Mouse (Mus musculus): ENCODE data around the gene Mss51. TPM values are rescaled to one million over a fixed set of nuclear protein-coding genes. Genes with fewer than 3 reads are reported as not detected.

The Mss51 gene
- polyA plus RNA-seq, 1 experiment from 2014 or later: not detected

DNA sequence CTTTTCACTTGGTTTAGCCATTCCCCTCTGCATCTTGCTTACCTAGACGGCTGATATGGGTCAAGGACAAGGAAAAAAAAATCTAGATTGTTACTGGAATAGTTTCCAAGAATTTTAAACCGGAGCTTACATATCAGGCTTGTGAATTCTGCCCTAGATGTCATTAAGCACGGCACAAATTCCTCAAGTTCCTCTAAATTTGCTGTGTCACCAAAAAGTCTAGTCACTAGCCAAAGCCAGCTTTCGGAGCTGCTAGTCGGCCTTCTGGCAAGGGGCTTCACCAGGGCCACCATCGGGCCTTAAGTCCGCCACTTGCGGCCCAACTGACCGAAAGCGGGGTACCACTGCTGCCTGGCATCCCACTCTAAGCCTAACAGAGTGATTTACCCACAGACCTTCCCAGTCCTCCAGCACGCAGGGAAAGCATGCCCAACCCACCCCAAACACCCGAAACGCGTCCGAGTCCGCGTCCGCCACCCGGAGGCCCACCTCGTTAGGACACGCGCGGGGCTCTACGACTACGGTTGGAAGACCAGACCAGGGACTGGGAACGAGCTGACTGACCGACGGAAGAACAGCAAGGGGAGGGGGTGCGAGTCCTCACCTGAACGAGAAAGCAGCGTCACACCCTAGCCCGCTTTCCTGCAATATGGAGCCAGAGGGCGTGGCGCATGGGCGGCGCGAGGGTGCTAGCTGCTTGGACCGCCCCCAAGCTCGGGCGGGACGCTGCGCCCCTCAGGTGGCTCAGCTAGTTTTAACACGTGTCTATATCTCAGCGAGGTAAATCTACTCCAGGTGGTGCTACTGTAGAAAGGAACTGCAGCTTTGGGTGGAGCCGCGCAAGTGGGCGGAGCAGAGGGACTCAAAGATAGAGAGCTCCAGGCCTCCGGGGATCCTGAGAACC is 17.2 kb downstream of the Mss51 start, which contains the start of gene Anxa7:
Gene Anxa7, minus strand, starts transcription at position 843 of the 904 bp plus-strand sequence.
- under 1% methylated on average over 45 of the region's 48 CpGs for WGBS (ENCODE audit: missing documents)
- Histone ChIP-seq H3K4me3 (ENCODE audit: inconsistent target) (peak within 1 kb of the TSS; percentile 88), H3K79me2 (ENCODE audit: inconsistent target) (peaks cover 49% of the 10 kb centered on the region)

DNA sequence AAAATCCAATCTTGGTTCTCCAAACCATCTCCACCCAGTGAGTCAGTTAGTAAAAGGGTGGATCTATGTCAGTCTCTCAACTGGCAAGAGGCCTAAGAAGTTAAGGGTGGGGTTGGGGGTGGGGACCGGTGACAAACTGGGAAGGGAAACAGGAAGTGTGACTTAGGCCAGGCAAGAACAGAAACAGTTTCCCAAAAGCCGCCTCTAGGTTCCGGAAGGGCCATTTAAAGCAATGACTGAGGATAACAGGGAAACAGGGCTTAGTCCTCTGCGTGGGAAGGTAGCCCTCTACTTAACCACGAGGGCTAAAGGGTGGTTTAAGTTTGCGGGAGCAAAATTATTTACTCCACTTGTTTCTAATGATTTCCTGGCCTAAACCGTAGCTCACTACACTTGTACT is 17.9 kb downstream of the Mss51 start:
- peak overlapping the region; percentile 82 for H3K27ac ChIP-seq
- H3K79me2 ChIP-seq (ENCODE audit: inconsistent target): peaks cover 56% of the 10 kb centered on the region
- peak overlapping the region; percentile 88 for H3K4me3 ChIP-seq (ENCODE audit: inconsistent target)
- 0% methylated on average over 7 of the region's 7 CpGs for WGBS (ENCODE audit: missing documents)
- H3K36me3 ChIP-seq (ENCODE audit: inconsistent target): no peaks in the 10 kb centered on the region

More for the DNA sequence above, 17.2 kb downstream of the Mss51 start, which contains the start of gene Anxa7:
- Histone ChIP-seq H3K27ac (peak within 1 kb of the TSS; percentile 82), H3K36me3 (ENCODE audit: inconsistent target) (no peaks in the 10 kb centered on the region)

DNA sequence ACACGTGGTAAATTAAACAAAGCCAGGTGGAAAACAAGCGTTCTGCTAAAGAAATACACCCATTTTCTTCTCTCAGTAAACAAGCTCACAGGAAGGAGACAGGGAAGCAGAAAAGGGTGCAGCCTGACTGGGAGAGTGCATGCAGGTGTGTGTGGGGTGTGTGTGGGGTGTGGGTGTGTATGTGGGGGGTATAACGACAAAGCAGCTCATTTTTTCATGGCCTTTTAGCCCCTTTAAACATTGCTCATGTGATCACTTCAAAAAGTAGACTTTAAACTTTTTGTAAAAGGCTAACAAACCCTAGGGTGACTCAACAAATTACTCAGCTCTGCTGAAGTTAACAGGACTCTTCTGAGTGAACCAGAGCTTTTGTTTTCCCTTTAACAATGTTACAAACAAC is 18.3 kb downstream of the Mss51 start:
- Histone ChIP-seq H3K27ac (peak overlapping the region; percentile 82), H3K4me3 (ENCODE audit: inconsistent target) (peak overlapping the region; percentile 88), H3K36me3 (ENCODE audit: inconsistent target) (no peaks in the 10 kb centered on the region), H3K79me2 (ENCODE audit: inconsistent target) (peaks cover 61% of the 10 kb centered on the region)
- 4% methylated on average over 3 of the region's 3 CpGs for WGBS (ENCODE audit: missing documents)

DNA sequence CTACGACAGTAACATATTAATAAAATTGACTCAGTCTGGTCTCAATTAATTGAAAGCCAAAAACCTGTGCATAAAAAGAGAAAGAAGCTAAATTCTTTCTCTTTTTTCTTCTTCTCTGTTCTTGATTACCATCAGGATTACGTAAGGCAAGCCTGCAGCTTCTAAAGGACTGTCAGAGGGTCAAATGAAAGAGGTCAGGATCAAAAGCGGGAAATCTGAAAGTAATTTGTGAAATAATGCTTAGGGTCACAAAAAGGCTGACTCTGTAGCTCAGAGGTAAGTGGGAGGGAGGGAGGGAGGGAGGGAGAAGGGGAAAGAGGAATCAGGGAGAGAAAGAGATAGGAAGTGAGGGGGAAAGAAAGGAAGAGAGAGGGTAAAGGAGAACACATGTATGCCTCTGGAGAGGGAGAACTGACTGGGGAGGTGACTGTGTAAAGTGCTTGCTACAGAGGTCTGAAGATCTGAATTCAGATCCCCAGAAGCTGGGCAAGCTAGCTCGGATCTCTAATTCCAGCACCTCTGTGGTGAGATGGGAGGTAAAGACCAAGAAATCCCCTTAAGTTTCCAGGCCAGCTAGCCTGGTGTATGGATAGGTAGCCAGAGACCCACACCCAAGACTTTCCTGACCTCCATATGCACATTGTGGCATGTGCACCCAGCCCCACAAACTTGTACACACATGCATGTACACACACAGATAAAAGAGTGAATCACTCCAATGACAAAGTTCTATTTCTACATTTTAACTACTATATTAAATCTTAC is 19.3 kb downstream of the Mss51 start:
- WGBS (ENCODE audit: missing documents): 53% methylated on average over 3 of the region's 4 CpGs
- Histone ChIP-seq H3K36me3 (ENCODE audit: inconsistent target) (no peaks in the 10 kb centered on the region), H3K27ac (no peak overlapping the region), H3K79me2 (ENCODE audit: inconsistent target) (peaks cover 70% of the 10 kb centered on the region), H3K4me3 (ENCODE audit: inconsistent target) (no peak overlapping the region)

DNA sequence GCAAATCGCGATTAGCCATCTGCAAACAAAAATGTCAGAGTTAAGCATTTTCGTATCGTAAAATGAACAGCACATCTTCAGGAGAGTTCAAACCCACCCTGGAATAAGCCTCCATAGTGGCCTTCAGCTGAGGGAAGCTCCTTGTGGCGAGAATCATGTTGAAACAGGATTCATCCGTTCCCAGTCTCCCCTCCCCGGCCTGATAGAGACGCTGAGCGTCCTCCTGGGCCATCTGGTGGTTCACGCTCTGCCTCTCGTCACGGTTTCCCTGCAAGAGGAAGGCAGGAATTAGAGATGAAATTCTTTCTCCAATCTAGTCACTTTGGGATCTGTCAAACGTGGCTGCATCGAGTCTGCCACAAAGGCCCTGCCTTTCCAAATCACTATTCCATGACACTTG is 36.5 kb downstream of the Mss51 start:
- H3K4me3 ChIP-seq (ENCODE audit: inconsistent target): no peak overlapping the region
- WGBS (ENCODE audit: missing documents): 95% methylated on average over 11 of the region's 14 CpGs
- no peaks in the 10 kb centered on the region for H3K79me2 ChIP-seq (ENCODE audit: inconsistent target)
- no peak overlapping the region for H3K27ac ChIP-seq
- H3K36me3 ChIP-seq (ENCODE audit: inconsistent target): peaks cover 99% of the 10 kb centered on the region

DNA sequence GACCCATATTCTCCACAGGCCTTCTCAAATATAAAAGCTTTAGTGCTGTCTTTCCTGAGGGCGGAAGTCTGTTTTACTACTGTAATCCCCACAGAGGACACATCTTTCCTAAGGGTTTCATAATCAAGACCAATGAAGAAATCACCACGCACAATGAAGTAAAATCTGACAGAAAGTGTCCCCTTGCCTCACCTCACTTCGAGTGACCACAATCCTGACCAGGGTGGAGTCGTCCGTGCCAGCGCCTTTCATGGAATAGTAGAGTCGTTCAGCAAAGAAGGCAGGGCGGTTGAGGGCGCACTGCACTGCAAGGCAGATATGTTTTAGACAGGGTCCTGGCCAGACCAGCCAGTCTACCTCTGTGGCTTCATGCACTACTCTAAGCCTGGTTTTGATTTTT is 38.3 kb downstream of the Mss51 start:
- WGBS (ENCODE audit: missing documents): 72% methylated on average over 9 of the region's 9 CpGs
- H3K36me3 ChIP-seq (ENCODE audit: inconsistent target): peaks cover 82% of the 10 kb centered on the region
- no peak overlapping the region for H3K27ac ChIP-seq
- H3K79me2 ChIP-seq (ENCODE audit: inconsistent target): no peaks in the 10 kb centered on the region
- no peak overlapping the region for H3K4me3 ChIP-seq (ENCODE audit: inconsistent target)

DNA sequence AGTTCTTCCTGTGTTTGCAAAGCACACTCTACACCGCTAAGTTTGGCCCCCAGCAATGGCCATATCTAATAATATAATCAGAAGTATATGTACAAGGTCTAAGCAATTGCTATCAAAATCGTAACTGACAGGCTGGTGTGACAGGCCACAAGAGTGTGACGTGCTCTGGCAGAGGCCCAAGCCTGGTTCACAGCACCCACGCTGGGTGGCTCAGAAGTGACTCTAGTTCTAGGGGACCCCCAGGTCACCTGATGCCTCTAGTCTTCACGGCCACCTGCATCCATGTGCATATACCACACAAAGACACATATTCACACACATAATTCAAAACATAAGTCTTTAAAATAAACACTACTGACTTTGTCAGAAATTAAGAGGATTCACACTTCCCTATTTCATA is 43.8 kb downstream of the Mss51 start:
- H3K36me3 ChIP-seq (ENCODE audit: inconsistent target): peaks cover 28% of the 10 kb centered on the region
- H3K4me3 ChIP-seq (ENCODE audit: inconsistent target): no peak overlapping the region
- no peak overlapping the region for H3K27ac ChIP-seq
- H3K79me2 ChIP-seq (ENCODE audit: inconsistent target): no peaks in the 10 kb centered on the region
- 95% methylated on average over 4 of the region's 5 CpGs for WGBS (ENCODE audit: missing documents)

DNA sequence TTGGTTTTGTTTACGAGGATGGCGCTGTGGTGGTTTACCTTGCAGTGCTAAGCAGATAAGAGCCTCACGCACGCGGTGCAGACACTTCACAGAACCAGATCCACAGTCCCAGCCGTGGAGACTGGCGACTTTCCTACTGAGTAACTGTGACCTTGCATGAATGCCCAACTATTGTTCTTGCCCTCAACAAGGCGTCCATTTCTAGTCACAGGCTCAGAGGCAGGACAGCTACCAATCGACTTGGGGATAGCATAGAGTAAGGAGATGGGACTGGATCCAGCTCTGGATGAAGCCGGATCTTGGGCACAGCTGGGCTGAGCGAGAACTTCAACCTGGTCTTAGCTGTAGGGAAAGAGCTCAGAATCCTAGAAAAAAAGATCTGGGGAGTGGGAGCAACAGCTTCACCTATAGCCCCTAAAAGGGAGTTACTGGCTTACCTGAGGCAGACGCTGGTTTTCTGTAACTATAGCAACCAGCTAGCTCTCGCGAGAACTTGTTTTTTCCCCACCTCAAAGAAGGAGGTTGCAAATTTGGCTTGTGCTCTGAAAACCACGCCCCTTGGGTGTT is 44.9 kb downstream of the Mss51 start, which contains the start of gene Cfap70:
Gene Cfap70, minus strand, starts transcription at position 462 of the 567 bp plus-strand sequence.
- Histone ChIP-seq H3K79me2 (ENCODE audit: inconsistent target) (no peaks in the 10 kb centered on the region), H3K36me3 (ENCODE audit: inconsistent target) (peaks cover 17% of the 10 kb centered on the region), H3K27ac (no peak within 1 kb of the TSS), H3K4me3 (ENCODE audit: inconsistent target) (no peak within 1 kb of the TSS)
- WGBS (ENCODE audit: missing documents): 9% methylated on average over 15 of the region's 15 CpGs

DNA sequence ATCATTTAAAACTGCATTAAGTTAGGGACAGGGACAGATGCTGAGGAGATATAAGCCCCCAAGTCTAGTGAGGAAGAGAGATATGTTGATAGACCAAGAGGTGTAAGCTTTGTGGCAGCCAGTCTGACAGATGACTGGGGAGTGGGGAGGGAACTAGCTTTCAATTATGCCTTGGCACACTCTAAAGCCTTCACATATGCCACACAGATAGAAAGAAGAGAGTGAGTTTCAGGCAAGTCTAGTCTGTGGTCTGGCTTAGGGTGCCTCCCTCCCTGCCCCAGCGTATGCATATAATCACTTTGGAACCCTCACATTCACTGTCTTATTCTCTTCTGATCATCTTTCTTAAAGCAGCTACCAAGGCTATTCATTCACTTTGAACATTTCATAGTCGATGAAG is 45.4 kb downstream of the Mss51 start:
- 36% methylated on average over 2 of the region's 2 CpGs for WGBS (ENCODE audit: missing documents)
- Histone ChIP-seq H3K36me3 (ENCODE audit: inconsistent target) (peaks cover 11% of the 10 kb centered on the region), H3K4me3 (ENCODE audit: inconsistent target) (no peak overlapping the region), H3K79me2 (ENCODE audit: inconsistent target) (no peaks in the 10 kb centered on the region), H3K27ac (no peak overlapping the region)

DNA sequence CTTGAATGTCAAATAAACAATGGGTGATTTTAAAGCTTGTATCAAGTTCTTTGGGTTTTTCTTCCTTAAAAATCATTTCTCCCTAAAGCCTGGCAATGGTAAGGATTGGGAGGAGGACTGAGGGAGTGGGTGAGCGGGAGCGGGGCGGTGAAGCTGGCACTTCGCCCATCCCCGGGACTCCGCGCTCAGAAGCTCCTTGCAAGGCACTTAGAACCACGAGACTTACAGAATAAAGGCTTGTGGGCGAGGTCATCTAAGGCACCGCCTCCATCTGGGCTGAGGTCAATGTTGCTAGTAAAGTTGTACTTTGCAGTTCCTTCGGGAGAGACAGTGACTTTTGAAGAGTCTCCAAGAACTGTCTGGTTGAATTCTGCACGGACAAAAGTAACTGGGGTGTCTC is 49.5 kb downstream of the Mss51 start:
- 84% methylated on average over 12 of the region's 12 CpGs for WGBS (ENCODE audit: missing documents)
- H3K79me2 ChIP-seq (ENCODE audit: inconsistent target): no peaks in the 10 kb centered on the region
- no peak overlapping the region for H3K27ac ChIP-seq
- H3K36me3 ChIP-seq (ENCODE audit: inconsistent target): no peaks in the 10 kb centered on the region
- H3K4me3 ChIP-seq (ENCODE audit: inconsistent target): no peak overlapping the region

DNA sequence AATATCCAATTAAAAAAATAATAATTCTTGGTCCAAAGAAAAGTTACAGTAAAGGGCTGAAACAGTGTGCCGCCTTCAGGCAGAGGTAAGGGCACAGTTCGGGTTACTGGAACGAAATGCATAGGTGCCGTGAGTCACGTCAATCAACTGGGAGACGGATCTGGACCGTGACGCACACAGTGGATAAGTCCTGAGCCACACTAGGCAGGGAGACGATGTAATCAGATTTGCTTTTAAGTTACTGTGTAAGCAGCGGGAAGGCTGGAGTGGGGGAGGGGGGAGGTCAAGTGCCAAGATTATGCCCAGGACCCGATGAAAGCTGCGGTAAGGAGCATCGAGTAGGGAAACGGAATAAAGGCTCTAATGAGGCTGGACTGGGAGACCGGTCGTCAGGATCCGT is 54.4 kb downstream of the Mss51 start:
- Histone ChIP-seq H3K36me3 (ENCODE audit: inconsistent target) (no peaks in the 10 kb centered on the region), H3K27ac (no peak overlapping the region), H3K4me3 (ENCODE audit: inconsistent target) (no peak overlapping the region), H3K79me2 (ENCODE audit: inconsistent target) (no peaks in the 10 kb centered on the region)
- 93% methylated on average over 17 of the region's 17 CpGs for WGBS (ENCODE audit: missing documents)

DNA sequence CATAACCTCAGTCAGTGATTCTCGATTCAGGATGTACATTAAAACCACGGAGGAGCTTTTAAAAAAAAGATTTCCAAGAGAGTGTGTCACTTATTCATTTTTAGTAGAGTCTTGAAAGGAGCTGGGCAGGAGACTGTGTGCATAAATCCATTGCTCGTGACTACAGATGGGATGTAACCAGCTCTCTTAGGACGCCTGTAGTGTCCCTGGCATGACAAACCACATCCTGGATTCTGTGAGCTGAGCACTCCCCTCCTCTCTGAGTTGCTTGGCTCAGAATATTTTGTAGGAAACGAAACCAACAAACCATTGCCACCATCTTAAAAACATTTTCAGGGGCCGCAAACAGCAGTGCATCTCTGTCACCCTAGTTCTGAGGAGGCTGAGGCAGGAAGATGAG is 59.7 kb downstream of the Mss51 start:
- Histone ChIP-seq H3K4me3 (ENCODE audit: inconsistent target) (no peak overlapping the region), H3K36me3 (ENCODE audit: inconsistent target) (no peaks in the 10 kb centered on the region), H3K27ac (no peak overlapping the region), H3K79me2 (ENCODE audit: inconsistent target) (no peaks in the 10 kb centered on the region)
- 30% methylated on average over 6 of the region's 6 CpGs for WGBS (ENCODE audit: missing documents)
